16 mouse cellular contexts compared by ENCODE assay signal in genomic region chr7:125991846-125992245, GRCm38 (mm10).
DNase-seq lines count a peak whose midpoint lies in the region; ATAC-seq lines count a peak whose summit lies in the region.
"Had no signal": no experiment of that assay in that cellular context is flagged by ENCODE, and none has a peak within 500 bp of the region (broad histone marks: within the 10 kb centered on the region; RNA-seq: fewer than 3 reads in every experiment).

No protein-coding gene starts in this region.

- DNase-seq in MN1 (ENCODE audit: low spot score) = peak; percentile 49
- no peak for DNase-seq in embryonic facial prominence, embryonic 14.5 days (ENCODE audit: low spot score)
- DNase-seq in lung, postnatal 36 days = no peak
- DNase-seq in frontal cortex, postnatal 36 days (ENCODE audit: low spot score in 2 of 2) = no peak
- DNase-seq: cerebellum, adult 11 months; gastrocnemius, adult 2 months; heart, adult 18-20 months; heart, postnatal 4 days; lung, adult 18-20 months; retina, postnatal 1 day had no signal

- H3K9me3 ChIP-seq in forebrain, embryonic 13.5 days (replicated peaks) = 0 out of 2 replicates have a peak, but pooled peaks cover 11% of the 10 kb centered on the region
- no peaks in the 10 kb centered on the region for H3K9me3 ChIP-seq in forebrain, embryonic 12.5 days
- H3K9me3 ChIP-seq in embryonic facial prominence, embryonic 14.5 days (ENCODE audit: control insufficient read depth, low read length) = no peaks in the 10 kb centered on the region
- no peaks in the 10 kb centered on the region for H3K9me3 ChIP-seq in hindbrain, embryonic 16.5 days (ENCODE audit: control insufficient read depth, low read length)

- peaks cover 19% of the 10 kb centered on the region for H3K4me1 ChIP-seq in forebrain, embryonic 13.5 days
- H3K4me1 ChIP-seq in forebrain, embryonic 12.5 days = peaks cover 14% of the 10 kb centered on the region
- H3K4me1 ChIP-seq in embryonic facial prominence, embryonic 14.5 days (ENCODE audit: control insufficient read depth, insufficient read depth, low read length) = no peaks in the 10 kb centered on the region
- H3K4me1 ChIP-seq in hindbrain, embryonic 16.5 days (ENCODE audit: control insufficient read depth, insufficient read depth, low read depth, low read length) = peaks cover 10% of the 10 kb centered on the region; the same call in 1 of the 2 replicates

- WGBS in forebrain, embryonic 13.5 days = 42% methylated on average over 2 of the region's 2 CpGs
- WGBS in forebrain, embryonic 12.5 days = 62% methylated on average over 2 of the region's 2 CpGs
- 28% methylated on average over 2 of the region's 2 CpGs for WGBS in embryonic facial prominence, embryonic 14.5 days
- WGBS in hindbrain, embryonic 16.5 days = 29% methylated on average over 2 of the region's 2 CpGs

- peak overlapping the region; percentile 21; the same call in 1 of the 2 replicates for H3K27ac ChIP-seq in forebrain, embryonic 13.5 days
- no peak overlapping the region for H3K27ac ChIP-seq in forebrain, embryonic 12.5 days
- no peak overlapping the region for H3K27ac ChIP-seq in embryonic facial prominence, embryonic 14.5 days (replicated peaks; ENCODE audit: low read depth, low read length)
- 0 out of 2 replicates have a peak overlapping the region, but pooled peaks have one; percentile 1 for H3K27ac ChIP-seq in hindbrain, embryonic 16.5 days (ENCODE audit: low read depth, low read length)
- H3K27ac ChIP-seq: gastrocnemius, adult 2 months; stomach, postnatal 0 days had no signal

- no peak overlapping the region for H3K4me3 ChIP-seq in forebrain, embryonic 13.5 days
- H3K4me3 ChIP-seq in forebrain, embryonic 12.5 days (replicated peaks) = no peak overlapping the region
- no peak overlapping the region for H3K4me3 ChIP-seq in embryonic facial prominence, embryonic 14.5 days (ENCODE audit: low read depth, low read length)
- H3K4me3 ChIP-seq in hindbrain, embryonic 16.5 days (ENCODE audit: low read length) = no peak overlapping the region
- H3K4me3 ChIP-seq: gastrocnemius, adult 2 months had no signal

- no peak overlapping the region for H3K4me2 ChIP-seq in forebrain, embryonic 13.5 days
- H3K4me2 ChIP-seq in forebrain, embryonic 12.5 days = no peak overlapping the region
- H3K4me2 ChIP-seq in embryonic facial prominence, embryonic 14.5 days (ENCODE audit: low read depth, low read length) = no peak overlapping the region
- H3K4me2 ChIP-seq in hindbrain, embryonic 16.5 days (ENCODE audit: low read length) = no peak overlapping the region
- H3K4me2 ChIP-seq: liver, embryonic 11.5 days had no signal

- peak; percentile 33; the same call in 1 of the 2 replicates for ATAC-seq in forebrain, embryonic 13.5 days
- ATAC-seq in forebrain, embryonic 12.5 days (ENCODE audit: low FRiP score) = no peak
- ATAC-seq in embryonic facial prominence, embryonic 14.5 days (ENCODE audit: low read depth) = peak; percentile 33; the same call in 1 of the 2 replicates
- peak; percentile 57; the same call in 1 of the 2 replicates for ATAC-seq in hindbrain, embryonic 16.5 days
- ATAC-seq: intestine, postnatal 0 days had no signal

- H3K9ac ChIP-seq in forebrain, embryonic 13.5 days = no peak overlapping the region
- no peak overlapping the region for H3K9ac ChIP-seq in forebrain, embryonic 12.5 days
- no peak overlapping the region for H3K9ac ChIP-seq in embryonic facial prominence, embryonic 14.5 days (ENCODE audit: low read depth, low read length)
- no peak overlapping the region for H3K9ac ChIP-seq in hindbrain, embryonic 16.5 days (ENCODE audit: low read depth, low read length)

- H3K36me3 ChIP-seq in forebrain, embryonic 13.5 days (ENCODE audit: poor library complexity, severe bottlenecking) = no peaks in the 10 kb centered on the region
- H3K36me3 ChIP-seq in forebrain, embryonic 12.5 days (replicated peaks) = no peaks in the 10 kb centered on the region
- H3K36me3 ChIP-seq in embryonic facial prominence, embryonic 14.5 days (ENCODE audit: control insufficient read depth, insufficient read depth, low read length) = no peaks in the 10 kb centered on the region
- no peaks in the 10 kb centered on the region for H3K36me3 ChIP-seq in hindbrain, embryonic 16.5 days (ENCODE audit: control insufficient read depth, insufficient read depth, low read length)

- H3K27me3 ChIP-seq in forebrain, embryonic 13.5 days = peaks cover 2% of the 10 kb centered on the region; the same call in 1 of the 2 replicates
- no peaks in the 10 kb centered on the region for H3K27me3 ChIP-seq in forebrain, embryonic 12.5 days
- no peaks in the 10 kb centered on the region for H3K27me3 ChIP-seq in embryonic facial prominence, embryonic 14.5 days (replicated peaks; ENCODE audit: control insufficient read depth, insufficient read depth, low read length)
- H3K27me3 ChIP-seq in hindbrain, embryonic 16.5 days (replicated peaks; ENCODE audit: control insufficient read depth, insufficient read depth, low read length) = no peaks in the 10 kb centered on the region

Comparison
In these comparisons a context has a peak if more than half of its experiments do, and no peak if none do; other contexts are left out.
1. H3K27ac ChIP-seq: peak in forebrain, embryonic 13.5 days (single experiment) and hindbrain, embryonic 16.5 days (single experiment); none in forebrain, embryonic 12.5 days (single experiment) and embryonic facial prominence, embryonic 14.5 days (single experiment).